Mouse (Mus musculus): Measurements from ENCODE around the gene Cgref1. TPM values are rescaled to one million over a fixed set of nuclear protein-coding genes. Genes with fewer than 3 reads are reported as not detected.
A peak's percentile ranks its signal among the peaks of the same experiment; 100 is the strongest.

Gene Cgref1
- polyA plus RNA-seq, 1 experiment = 481 TPM

DNA sequence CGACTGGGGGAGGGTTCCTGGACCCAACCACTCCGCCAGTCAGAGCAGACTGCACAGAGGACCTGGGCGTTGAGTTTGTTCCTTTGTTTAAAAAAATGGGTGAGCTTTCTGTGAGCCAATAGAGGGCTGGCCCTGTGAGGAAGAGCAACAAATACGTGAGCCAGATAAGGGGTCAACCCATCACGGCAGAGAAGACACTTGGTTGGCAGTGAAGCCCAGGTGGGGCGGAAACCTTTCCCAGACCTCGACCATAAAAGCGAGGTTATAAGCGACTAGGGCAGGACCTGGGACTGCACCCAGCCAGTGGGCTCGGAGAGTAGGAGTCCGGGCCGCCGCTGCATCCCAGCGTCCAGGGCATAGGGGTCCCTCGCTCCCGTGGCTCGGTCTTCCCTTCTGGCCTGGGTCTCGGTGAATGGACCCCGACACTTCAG is 58.0 kb downstream of the Cgref1 start:
- Histone ChIP-seq H3K36me3 (ENCODE audit: control insufficient read depth, insufficient read depth, low read length) (0 out of 2 replicates have a peak, but pooled peaks cover under 1% of the 10 kb centered on the region), H3K27ac (ENCODE audit: insufficient read depth, low read depth, low read length) (peak overlapping the region; percentile 77), H3K4me1 (ENCODE audit: control insufficient read depth, insufficient read depth, insufficient read length, low read length) (no peaks in the 10 kb centered on the region; the same call in 1 of the 2 replicates), H3K4me3 (ENCODE audit: low read depth, low read length) (peak overlapping the region; percentile 71), H3K27me3 (ENCODE audit: control insufficient read depth, insufficient read depth, low read length) (no peaks in the 10 kb centered on the region)
- TF ChIP-seq POLR2A (IDR thresholded peaks at IDR 0.05; ENCODE audit: low read depth, low read length) (peak; percentile 47; the same call in 1 of the 2 replicates), CTCF (IDR thresholded peaks at IDR 0.05; ENCODE audit: extremely low read depth, insufficient read length, insufficient replicate concordance, low read depth, low read length) (no peak)
- under 1% methylated on average over 19 of the region's 19 CpGs for WGBS

GRCm38 (mm10) chr5:30886731-30887130 is 58.7 kb downstream of the Cgref1 start:
- Histone ChIP-seq H3K36me3 (ENCODE audit: control insufficient read depth, insufficient read depth, low read length) (no peaks in the 10 kb centered on the region), H3K27ac (ENCODE audit: insufficient read depth, low read depth, low read length) (no peak overlapping the region), H3K27me3 (ENCODE audit: control insufficient read depth, insufficient read depth, low read length) (no peaks in the 10 kb centered on the region), H3K4me1 (ENCODE audit: control insufficient read depth, insufficient read depth, insufficient read length, low read length) (no peaks in the 10 kb centered on the region; the same call in 1 of the 2 replicates), H3K4me3 (ENCODE audit: low read depth, low read length) (no peak overlapping the region)
- WGBS = 6% methylated on average over 5 of the region's 5 CpGs
- TF ChIP-seq POLR2A (IDR thresholded peaks at IDR 0.05; ENCODE audit: low read depth, low read length) (no peak), CTCF (IDR thresholded peaks at IDR 0.05; ENCODE audit: extremely low read depth, insufficient read length, insufficient replicate concordance, low read depth, low read length) (no peak)

- Histone ChIP-seq H3K4me1 (ENCODE audit: control insufficient read depth, insufficient read depth, insufficient read length, low read length) (no peaks in the 10 kb centered on the region; the same call in 1 of the 2 replicates), H3K36me3 (ENCODE audit: control insufficient read depth, insufficient read depth, low read length) (no peaks in the 10 kb centered on the region), H3K27me3 (ENCODE audit: control insufficient read depth, insufficient read depth, low read length) (no peaks in the 10 kb centered on the region), H3K4me3 (ENCODE audit: low read depth, low read length) (no peak overlapping the region), H3K27ac (ENCODE audit: insufficient read depth, low read depth, low read length) (no peak overlapping the region)
- TF ChIP-seq CTCF (IDR thresholded peaks at IDR 0.05; ENCODE audit: extremely low read depth, insufficient read length, insufficient replicate concordance, low read depth, low read length) = no peak
- 16% methylated on average over 4 of the region's 4 CpGs for WGBS
These were observed 59.2 kb downstream of the Cgref1 start for GRCm38 (mm10) chr5:30886209-30886608.

Other genes with a start within 250 kb of the Cgref1 start
- 0.66 and 1.6 TPM in 2 replicates for gene Dpysl5, start 234.0 kb downstream of the Cgref1 start, polyA plus RNA-seq (2012; rRNA removed)
- 26.2 and 28.7 TPM in 2 replicates for gene Mapre3, start 130.9 kb downstream of the Cgref1 start, polyA plus RNA-seq (2012; rRNA removed)
- 77.1 and 115 TPM in 2 replicates for gene Tmem214, start 77.6 kb downstream of the Cgref1 start, polyA plus RNA-seq (2012; rRNA removed)
- gene Agbl5, start 56.9 kb downstream of the Cgref1 start, polyA plus RNA-seq (2012; rRNA removed) = 4.1 and 10.2 TPM in 2 replicates
- 161 and 211 TPM in 2 replicates for gene Ost4, start 37.8 kb downstream of the Cgref1 start, polyA plus RNA-seq (2012; rRNA removed)
- 51.8 and 81.9 TPM in 2 replicates for gene Emilin1, start 32.2 kb downstream of the Cgref1 start, polyA plus RNA-seq (2012; rRNA removed)
- 285 and 579 TPM in 2 replicates for gene Khk, start 24.2 kb downstream of the Cgref1 start, polyA plus RNA-seq (2012; rRNA removed)
- gene Preb, start 14.8 kb upstream of the Cgref1 start, polyA plus RNA-seq (2012; rRNA removed) = 249 and 335 TPM in 2 replicates
- 0.44 and 2.0 TPM in 2 replicates for gene Tcf23, start 23.1 kb upstream of the Cgref1 start, polyA plus RNA-seq (2012; rRNA removed)
- 29.3 and 51.4 TPM in 2 replicates for gene Atraid, start 102.7 kb upstream of the Cgref1 start, polyA plus RNA-seq (2012; rRNA removed)
- gene Slc5a6, start 103.3 kb upstream of the Cgref1 start, polyA plus RNA-seq (2012; rRNA removed) = 14.5 and 75.0 TPM in 2 replicates
- 15.4 and 17.5 TPM in 2 replicates for gene Cad, start 109.2 kb upstream of the Cgref1 start, polyA plus RNA-seq (2012; rRNA removed)
- gene Dnajc5g, start 160.7 kb upstream of the Cgref1 start, polyA plus RNA-seq (2012; rRNA removed) = not detected in 2 replicates
- 0.15 and 0.17 TPM in 2 replicates for gene Slc30a3, start 162.6 kb upstream of the Cgref1 start, polyA plus RNA-seq (2012; rRNA removed)
- not detected in 2 replicates for gene Trim54, start 171.1 kb upstream of the Cgref1 start, polyA plus RNA-seq (2012; rRNA removed)
- gene Ucn, start 193.2 kb upstream of the Cgref1 start, polyA plus RNA-seq (2012; rRNA removed) = not detected in 2 replicates
- 29.1 and 33.2 TPM in 2 replicates for gene Mpv17, start 208.7 kb upstream of the Cgref1 start, polyA plus RNA-seq (2012; rRNA removed)
- gene Gm29609, start 234.3 kb upstream of the Cgref1 start, polyA plus RNA-seq (2012; rRNA removed) = 0.98 and 4.1 TPM in 2 replicates
- gene Gtf3c2, start 234.6 kb upstream of the Cgref1 start, polyA plus RNA-seq (2012; rRNA removed) = 16.3 and 21.9 TPM in 2 replicates
- gene Snx17, start 247.6 kb upstream of the Cgref1 start, polyA plus RNA-seq (2012; rRNA removed) = 37.8 and 56.9 TPM in 2 replicates
- 30.6 and 43.2 TPM in 2 replicates for gene Eif2b4, start 247.8 kb upstream of the Cgref1 start, polyA plus RNA-seq (2012; rRNA removed)